Comparison of ENCODE assay signal across 17 mouse cellular contexts in the genomic region with DNA sequence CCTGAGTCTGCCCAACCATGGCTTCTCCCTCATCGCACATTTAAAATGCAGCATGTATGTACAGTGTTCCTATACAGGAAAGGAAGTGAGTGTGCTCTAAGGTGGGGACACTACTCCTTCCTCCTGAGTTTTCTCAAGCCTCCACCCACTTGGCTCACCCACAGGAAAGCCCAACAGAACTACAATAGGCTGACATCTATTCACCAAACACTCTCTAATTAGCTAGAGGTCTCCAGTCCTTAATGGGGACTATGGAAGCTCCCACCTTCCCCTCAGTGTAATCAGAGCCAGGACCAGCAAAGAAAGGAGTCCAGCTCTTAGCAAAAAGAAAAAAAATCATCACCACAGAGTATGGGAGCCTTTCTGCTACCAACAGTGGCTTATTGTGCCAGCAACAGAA. TPM values are rescaled to one million over a fixed set of nuclear protein-coding genes. Genes with fewer than 3 reads are reported as not detected.
DNase-seq lines count a peak whose midpoint lies in the region; ATAC-seq and TF ChIP-seq lines count a peak whose summit lies in the region.
"Had no signal": no experiment of that assay in that cellular context is flagged by ENCODE, and none has a peak within 500 bp of the region (broad histone marks: within the 10 kb centered on the region; RNA-seq: fewer than 3 reads in every experiment).

No protein-coding gene starts in this region.

- no peaks in the 10 kb centered on the region for H3K36me3 ChIP-seq in forebrain, embryonic 10.5 days (replicated peaks)
- H3K36me3 ChIP-seq in forebrain, postnatal 0 days (ENCODE audit: insufficient read depth), result no peaks in the 10 kb centered on the region
- H3K36me3 ChIP-seq in hindbrain, embryonic 13.5 days, result no peaks in the 10 kb centered on the region
- no peaks in the 10 kb centered on the region for H3K36me3 ChIP-seq in hindbrain, postnatal 0 days (ENCODE audit: insufficient read depth, low read length)
- no peaks in the 10 kb centered on the region for H3K36me3 ChIP-seq in lung, embryonic 16.5 days (ENCODE audit: control insufficient read depth, insufficient read depth, low read length)
- H3K36me3 ChIP-seq: liver, embryonic 12.5 days; neural tube, embryonic 13.5 days had no signal

- WGBS in forebrain, embryonic 10.5 days, result 83% methylated on average over 1 of the region's 1 CpGs
- WGBS in forebrain, postnatal 0 days, result 58% methylated on average over 1 of the region's 1 CpGs
- WGBS in hindbrain, embryonic 13.5 days, result 100% methylated on average over 1 of the region's 1 CpGs
- WGBS in hindbrain, postnatal 0 days, result 72% methylated on average over 1 of the region's 1 CpGs
- 44% methylated on average over 1 of the region's 1 CpGs for WGBS in lung, embryonic 16.5 days
- WGBS in lung, adult 2 months, result 21% methylated on average over 1 of the region's 1 CpGs

- H3K4me1 ChIP-seq in forebrain, embryonic 10.5 days, result peaks cover 29% of the 10 kb centered on the region
- H3K4me1 ChIP-seq in forebrain, postnatal 0 days (ENCODE audit: insufficient read depth), result no peaks in the 10 kb centered on the region
- peaks cover 14% of the 10 kb centered on the region for H3K4me1 ChIP-seq in hindbrain, embryonic 13.5 days (replicated peaks)
- peaks cover 8% of the 10 kb centered on the region for H3K4me1 ChIP-seq in hindbrain, postnatal 0 days (ENCODE audit: insufficient read depth, low read length)
- H3K4me1 ChIP-seq in lung, embryonic 16.5 days (replicated peaks; ENCODE audit: control insufficient read depth, insufficient read depth, low read length), result peaks cover 56% of the 10 kb centered on the region
- H3K4me1 ChIP-seq in lung, adult 2 months (ENCODE audit: control insufficient read depth, insufficient read depth, low read length), result peaks cover 41% of the 10 kb centered on the region

- H3K9me3 ChIP-seq in forebrain, embryonic 10.5 days, result no peaks in the 10 kb centered on the region
- H3K9me3 ChIP-seq in forebrain, postnatal 0 days (ENCODE audit: low read length), result no peaks in the 10 kb centered on the region
- H3K9me3 ChIP-seq in hindbrain, embryonic 13.5 days, result no peaks in the 10 kb centered on the region
- no peaks in the 10 kb centered on the region for H3K9me3 ChIP-seq in hindbrain, postnatal 0 days (ENCODE audit: low read length)
- no peaks in the 10 kb centered on the region for H3K9me3 ChIP-seq in lung, embryonic 16.5 days (ENCODE audit: control insufficient read depth, low read length)
- H3K9me3 ChIP-seq: liver, embryonic 12.5 days; megakaryocyte, embryonic 14.5 days; neural tube, embryonic 13.5 days had no signal

- H3K9ac ChIP-seq in forebrain, postnatal 0 days, result no peak overlapping the region
- H3K9ac ChIP-seq in hindbrain, embryonic 13.5 days, result no peak overlapping the region
- no peak overlapping the region for H3K9ac ChIP-seq in hindbrain, postnatal 0 days (replicated peaks; ENCODE audit: low read length)
- H3K9ac ChIP-seq in lung, embryonic 16.5 days (ENCODE audit: low read length), result no peak overlapping the region
- H3K9ac ChIP-seq: liver, embryonic 12.5 days; neural tube, embryonic 13.5 days had no signal

- TF ChIP-seq POLR2A in lung, adult 2 months (IDR thresholded peaks at IDR 0.05; ENCODE audit: borderline replicate concordance, extremely low read depth, low read depth, low read length), result no peak

- H3K27ac ChIP-seq in forebrain, embryonic 10.5 days, result peak overlapping the region; percentile 35; the same call in 1 of the 2 replicates
- H3K27ac ChIP-seq in forebrain, postnatal 0 days (ENCODE audit: low read depth, low read length), result no peak overlapping the region
- 0 out of 2 replicates have a peak overlapping the region, but pooled peaks have one; percentile 18 for H3K27ac ChIP-seq in hindbrain, embryonic 13.5 days
- no peak overlapping the region for H3K27ac ChIP-seq in hindbrain, postnatal 0 days
- H3K27ac ChIP-seq in lung, embryonic 16.5 days (ENCODE audit: low read length), result peak overlapping the region; percentile 69
- H3K27ac ChIP-seq: liver, embryonic 12.5 days; neural tube, embryonic 13.5 days had no signal

- no peak for DNase-seq in forebrain, embryonic 10.5 days (ENCODE audit: extremely low spot score, low spot score)
- no peak for DNase-seq in forebrain, postnatal 0 days
- no peak for DNase-seq in hindbrain, postnatal 0 days (ENCODE audit: low spot score)
- no peak for DNase-seq in lung, adult 2 months
- peak; percentile 34 for DNase-seq in lung, postnatal 25 days (ENCODE audit: low spot score)
- DNase-seq in c-Kit-positive CD71-positive TER-119-positive erythroid progenitor cells, embryonic 14.5 days (ENCODE audit: low spot score), result no peak
- DNase-seq: adrenal gland, postnatal 10 days; cerebellum, adult 8-10 months; kidney, adult 9 months; right cerebral cortex, postnatal 4 days; thymus, adult 18-20 months had no signal

- no peak for ATAC-seq in forebrain, postnatal 0 days
- ATAC-seq in hindbrain, embryonic 13.5 days (ENCODE audit: low FRiP score), result no peak
- no peak for ATAC-seq in hindbrain, postnatal 0 days
- peak; percentile 34; the same call in 1 of the 2 replicates for ATAC-seq in lung, embryonic 16.5 days (ENCODE audit: low read depth)
- ATAC-seq: liver, embryonic 12.5 days had no signal

- H3K4me2 ChIP-seq in forebrain, postnatal 0 days (ENCODE audit: low read depth), result no peak overlapping the region
- H3K4me2 ChIP-seq in hindbrain, embryonic 13.5 days, result no peak overlapping the region
- no peak overlapping the region for H3K4me2 ChIP-seq in hindbrain, postnatal 0 days (ENCODE audit: low read depth, low read length)
- no peak overlapping the region for H3K4me2 ChIP-seq in lung, embryonic 16.5 days (ENCODE audit: low read depth, low read length)
- H3K4me2 ChIP-seq: liver, embryonic 12.5 days; neural tube, embryonic 13.5 days had no signal

- peaks cover 14% of the 10 kb centered on the region for H3K27me3 ChIP-seq in forebrain, embryonic 10.5 days (ENCODE audit: poor library complexity, severe bottlenecking)
- no peaks in the 10 kb centered on the region for H3K27me3 ChIP-seq in forebrain, postnatal 0 days (ENCODE audit: insufficient read depth, low read length)
- no peaks in the 10 kb centered on the region for H3K27me3 ChIP-seq in hindbrain, embryonic 13.5 days
- no peaks in the 10 kb centered on the region for H3K27me3 ChIP-seq in hindbrain, postnatal 0 days (ENCODE audit: insufficient read depth, low read length)
- H3K27me3 ChIP-seq in lung, embryonic 16.5 days (ENCODE audit: control insufficient read depth, insufficient read depth, low read depth, low read length), result no peaks in the 10 kb centered on the region
- H3K27me3 ChIP-seq: CH12.LX; liver, embryonic 12.5 days; megakaryocyte, embryonic 14.5 days; neural tube, embryonic 13.5 days had no signal

- no peak for TF ChIP-seq CTCF in forebrain, postnatal 0 days (IDR thresholded peaks at IDR 0.05; ENCODE audit: low read depth)
- TF ChIP-seq CTCF in hindbrain, postnatal 0 days (IDR thresholded peaks at IDR 0.05; ENCODE audit: low read depth), result no peak
- no peak for TF ChIP-seq CTCF in lung, adult 2 months (IDR thresholded peaks at IDR 0.05; ENCODE audit: insufficient read depth, low read length)

- no peak overlapping the region for H3K4me3 ChIP-seq in forebrain, embryonic 10.5 days
- H3K4me3 ChIP-seq in forebrain, postnatal 0 days (ENCODE audit: low read depth, low read length), result no peak overlapping the region
- no peak overlapping the region for H3K4me3 ChIP-seq in hindbrain, embryonic 13.5 days
- H3K4me3 ChIP-seq in hindbrain, postnatal 0 days (ENCODE audit: low read length), result no peak overlapping the region
- H3K4me3 ChIP-seq in lung, embryonic 16.5 days (ENCODE audit: low read length), result no peak overlapping the region
- no peak overlapping the region for H3K4me3 ChIP-seq in lung, adult 2 months (replicated peaks; ENCODE audit: extremely low read depth, low read depth, low read length)
- H3K4me3 ChIP-seq: liver, embryonic 12.5 days; megakaryocyte, embryonic 14.5 days; neural tube, embryonic 13.5 days had no signal

RNA-seq across cellular contexts. Expression of a gene that starts 17.5 kb away (rescaled TPM):
- polyA plus RNA-seq in forebrain, embryonic 10.5 days (2016; fragmentation: Nextera tagmentation; extraction: Ambion mirVana), result 2.3 and 4.1 TPM in 2 replicates
- 2.0 and 4.3 TPM in 2 replicates for total RNA-seq in forebrain, postnatal 0 days (2014; rRNA removed)
- polyA plus RNA-seq in forebrain, postnatal 0 days (2015; fragmentation: Nextera tagmentation; extraction: Ambion mirVana), result 1.2 and 1.5 TPM in 2 replicates
- 2.3 and 2.6 TPM in 2 replicates for polyA plus RNA-seq in hindbrain, embryonic 13.5 days (2015; fragmentation: Nextera tagmentation; extraction: Ambion mirVana)
- 0.58 and 7.3 TPM in 2 replicates for total RNA-seq in hindbrain, postnatal 0 days (2014; rRNA removed)
- polyA plus RNA-seq in hindbrain, postnatal 0 days (2015; fragmentation: Nextera tagmentation; extraction: Ambion mirVana), result 1.4 and 2.0 TPM in 2 replicates
- 21.9 and 23.4 TPM in 2 replicates for polyA plus RNA-seq in lung, embryonic 16.5 days (2015; fragmentation: Nextera tagmentation; extraction: Ambion mirVana)
- 16.2 and 23.5 TPM in 2 replicates for polyA plus RNA-seq in lung, adult 2 months (2012; rRNA removed)

Comparison
In these comparisons a context has a peak if more than half of its experiments do, and no peak if none do; other contexts are left out.
1. H3K27ac ChIP-seq: peak in forebrain, embryonic 10.5 days (single experiment), hindbrain, embryonic 13.5 days (single experiment) and lung, embryonic 16.5 days (single experiment); none in forebrain, postnatal 0 days (single experiment) and hindbrain, postnatal 0 days (single experiment).